Mouse (Mus musculus) right cerebral cortex, postnatal 10 days (tissue): ENCODE results near the gene Dgkz.

ENCODE experiments used
- DNase-seq, 2 experiments: peaks; one replicate each; pipeline ENCODE4 v3.0.0; 2021; ENCODE audit warnings: low spot score in 2 of 2

Gene Dgkz

GRCm38 (mm10) chr2:91975581-91976541 lies at the start of gene Dgkz:
Gene Dgkz (minus strand): TSS chr2:91975864.
- peak in 1 of 2 experiments; percentile 68 for DNase-seq

- DNase-seq, result no peak
Observed at GRCm38 (mm10) chr2:92025202-92025601, 49.5 kb upstream of the Dgkz start.

GRCm38 (mm10) chr2:92024274-92024672 lies 48.6 kb upstream of the Dgkz start, which contains the start of gene Creb3l1:
Gene Creb3l1 (minus strand): TSS chr2:92024502.
- DNase-seq, result peak; percentile 74 to 78

GRCm38 (mm10) chr2:92023362-92024273 lies 48.0 kb upstream of the Dgkz start:
- peak in 1 of 2 experiments; percentile 69 for DNase-seq

GRCm38 (mm10) chr2:92020676-92021265 lies 45.1 kb upstream of the Dgkz start:
- DNase-seq, result no peak

- DNase-seq, result no peak
Observed at GRCm38 (mm10) chr2:92017440-92017839, 41.8 kb upstream of the Dgkz start.

GRCm38 (mm10) chr2:92016981-92017380 lies 41.3 kb upstream of the Dgkz start:
- DNase-seq, result peak; percentile 70 to 73

- DNase-seq, result no peak
Observed at GRCm38 (mm10) chr2:92014891-92015290, 39.2 kb upstream of the Dgkz start.

GRCm38 (mm10) chr2:92014248-92014647 lies 38.6 kb upstream of the Dgkz start:
- no peak for DNase-seq

- DNase-seq, result peak in 1 of 2 experiments; percentile 46
Observed at GRCm38 (mm10) chr2:92012768-92013445, 37.2 kb upstream of the Dgkz start.

- DNase-seq, result peak in 1 of 2 experiments; percentile 54
Observed at GRCm38 (mm10) chr2:92011424-92012353, 36.0 kb upstream of the Dgkz start.

GRCm38 (mm10) chr2:92008623-92009404 lies 33.1 kb upstream of the Dgkz start:
- no peak for DNase-seq

GRCm38 (mm10) chr2:92007933-92008622 lies 32.4 kb upstream of the Dgkz start:
- peak; percentile 99 for DNase-seq

- peak; percentile 83 for DNase-seq
Observed at GRCm38 (mm10) chr2:92006983-92007921, 31.6 kb upstream of the Dgkz start.

GRCm38 (mm10) chr2:92006491-92006890 lies 30.8 kb upstream of the Dgkz start:
- no peak for DNase-seq

GRCm38 (mm10) chr2:92004617-92005016 lies 29.0 kb upstream of the Dgkz start:
- DNase-seq, result no peak

- no peak for DNase-seq
Observed at GRCm38 (mm10) chr2:91997905-91998608, 22.4 kb upstream of the Dgkz start.
